Comparison of ENCODE assay signal across 17 mouse cellular contexts in the genomic region with DNA sequence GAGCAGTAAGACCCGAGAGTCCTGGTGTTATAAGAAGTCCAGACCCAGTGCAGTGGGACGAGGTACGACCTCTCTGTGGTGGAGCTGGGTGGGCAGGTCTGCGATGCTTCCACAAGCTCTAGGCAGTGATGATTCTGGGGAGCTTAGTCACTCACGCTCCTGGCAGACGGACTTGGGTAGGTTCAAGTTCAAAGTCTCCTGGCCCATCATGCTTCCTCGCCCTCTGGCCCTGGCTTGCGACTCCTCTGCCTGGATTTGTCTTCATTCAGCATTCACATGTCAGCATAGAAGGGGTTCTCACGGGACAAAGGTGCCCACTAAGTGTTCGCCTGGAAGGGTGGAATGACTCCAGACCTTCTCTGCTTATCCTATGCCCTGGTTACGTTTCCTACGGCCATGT. TPM values are rescaled to one million over a fixed set of nuclear protein-coding genes. Genes with fewer than 3 reads are reported as not detected.
DNase-seq lines count a peak whose midpoint lies in the region; ATAC-seq lines count a peak whose summit lies in the region.
"Had no signal": no experiment of that assay in that cellular context is flagged by ENCODE, and none has a peak within 500 bp of the region (broad histone marks: within the 10 kb centered on the region; RNA-seq: fewer than 3 reads in every experiment).

No protein-coding gene starts in this region.

- no peak overlapping the region for H3K4me3 ChIP-seq in kidney, embryonic 15.5 days (replicated peaks)
- no peak overlapping the region for H3K4me3 ChIP-seq in embryonic facial prominence, embryonic 10.5 days
- H3K4me3 ChIP-seq: embryonic facial prominence, embryonic 12.5 days; forebrain, embryonic 15.5 days; heart, embryonic 13.5 days; hindbrain, embryonic 15.5 days had no signal

- DNase-seq in kidney, adult 18-20 months, result peak; percentile 30
- DNase-seq in kidney, adult 8-10 months, result peak; percentile 40 to 50
- DNase-seq in kidney, adult 9 months, result peak; percentile 66
- peak; percentile 60 to 62 for DNase-seq in kidney, postnatal 36 days
- DNase-seq in embryonic facial prominence, embryonic 10.5 days (ENCODE audit: low spot score), result no peak
- DNase-seq: adrenal gland, adult 8-10 months; adrenal gland, postnatal 36 days; cerebellum, adult 2 months; cerebellum, postnatal 14 days; embryo, embryonic 11 days; gastrocnemius, postnatal 14 days; heart, postnatal 36 days had no signal

- no peak overlapping the region for H3K9ac ChIP-seq in kidney, embryonic 15.5 days
- H3K9ac ChIP-seq: embryonic facial prominence, embryonic 12.5 days; forebrain, embryonic 15.5 days; heart, embryonic 13.5 days; hindbrain, embryonic 15.5 days had no signal

- no peaks in the 10 kb centered on the region for H3K9me3 ChIP-seq in kidney, embryonic 15.5 days (replicated peaks)
- H3K9me3 ChIP-seq in embryonic facial prominence, embryonic 10.5 days, result no peaks in the 10 kb centered on the region
- H3K9me3 ChIP-seq: embryonic facial prominence, embryonic 12.5 days; forebrain, embryonic 15.5 days; hindbrain, embryonic 15.5 days had no signal

- H3K36me3 ChIP-seq in kidney, embryonic 15.5 days, result no peaks in the 10 kb centered on the region
- H3K36me3 ChIP-seq in embryonic facial prominence, embryonic 10.5 days (replicated peaks), result no peaks in the 10 kb centered on the region
- H3K36me3 ChIP-seq: embryonic facial prominence, embryonic 12.5 days; forebrain, embryonic 15.5 days; heart, embryonic 13.5 days; hindbrain, embryonic 15.5 days had no signal

- peaks cover 5% of the 10 kb centered on the region for H3K4me1 ChIP-seq in kidney, embryonic 15.5 days
- H3K4me1 ChIP-seq in embryonic facial prominence, embryonic 10.5 days, result peaks cover 4% of the 10 kb centered on the region; the same call in 1 of the 2 replicates
- H3K4me1 ChIP-seq: embryonic facial prominence, embryonic 12.5 days had no signal

- H3K27ac ChIP-seq in kidney, embryonic 15.5 days, result no peak overlapping the region
- H3K27ac ChIP-seq in embryonic facial prominence, embryonic 10.5 days (replicated peaks), result no peak overlapping the region
- H3K27ac ChIP-seq: embryonic facial prominence, embryonic 12.5 days; forebrain, embryonic 15.5 days; heart, embryonic 13.5 days; hindbrain, embryonic 15.5 days had no signal

- no peaks in the 10 kb centered on the region for H3K27me3 ChIP-seq in kidney, embryonic 15.5 days
- H3K27me3 ChIP-seq in embryonic facial prominence, embryonic 10.5 days (replicated peaks; ENCODE audit: low read depth, poor library complexity, severe bottlenecking), result no peaks in the 10 kb centered on the region
- H3K27me3 ChIP-seq: embryonic facial prominence, embryonic 12.5 days; forebrain, embryonic 15.5 days; heart, embryonic 13.5 days; hindbrain, embryonic 15.5 days had no signal

- ATAC-seq in kidney, embryonic 15.5 days (replicated peaks; ENCODE audit: low FRiP score), result no peak
- ATAC-seq: forebrain, embryonic 15.5 days had no signal

- H3K4me2 ChIP-seq in kidney, embryonic 15.5 days, result no peak overlapping the region
- H3K4me2 ChIP-seq: embryonic facial prominence, embryonic 12.5 days; forebrain, embryonic 15.5 days; heart, embryonic 13.5 days; hindbrain, embryonic 15.5 days had no signal

- WGBS in kidney, embryonic 15.5 days, result 85% methylated on average over 12 of the region's 12 CpGs
- 90% methylated on average over 12 of the region's 12 CpGs for WGBS in embryonic facial prominence, embryonic 10.5 days

RNA-seq across cellular contexts. Expression of a gene that starts 30.6 kb away (rescaled TPM):
- polyA plus RNA-seq in kidney, embryonic 15.5 days (2015; fragmentation: Nextera tagmentation; extraction: Ambion mirVana), result 20.5 and 21.8 TPM in 2 replicates
- 9.2 and 9.8 TPM in 2 replicates for polyA plus RNA-seq in embryonic facial prominence, embryonic 10.5 days (2016; fragmentation: Nextera tagmentation; extraction: Ambion mirVana)
